Mouse (Mus musculus) brown adipose tissue, adult 24 weeks (tissue): ENCODE measurements at regions not wholly inside any gene's neighbourhood (a gene's known extent, or its start where the extent isn't known, plus 50 kb on each side); places are given as distances from the start of the nearest gene placed in this dataset.

Experiments
- H3K27ac ChIP-seq: fragments of 200-500 bp; replicated peaks from 2 replicates; pipeline ENCODE4 v1.5.1; 2012; ENCODE audit warnings: low read depth, mild to moderate bottlenecking, low read length
- H3K4me1 ChIP-seq: fragments of 200-500 bp; 2 replicates; pipeline ENCODE4 v1.6.1; 2012; ENCODE audit warnings: low read length, mixed read lengths; ENCODE audit not compliant: control insufficient read depth, insufficient read depth, insufficient read length
- H3K4me3 ChIP-seq: fragments of 200-500 bp; 2 replicates; pipeline ENCODE4 v1.5.1; 2012; ENCODE audit warnings: low read depth, mild to moderate bottlenecking, low read length, moderate library complexity; ENCODE audit not compliant: insufficient read depth

DNA sequence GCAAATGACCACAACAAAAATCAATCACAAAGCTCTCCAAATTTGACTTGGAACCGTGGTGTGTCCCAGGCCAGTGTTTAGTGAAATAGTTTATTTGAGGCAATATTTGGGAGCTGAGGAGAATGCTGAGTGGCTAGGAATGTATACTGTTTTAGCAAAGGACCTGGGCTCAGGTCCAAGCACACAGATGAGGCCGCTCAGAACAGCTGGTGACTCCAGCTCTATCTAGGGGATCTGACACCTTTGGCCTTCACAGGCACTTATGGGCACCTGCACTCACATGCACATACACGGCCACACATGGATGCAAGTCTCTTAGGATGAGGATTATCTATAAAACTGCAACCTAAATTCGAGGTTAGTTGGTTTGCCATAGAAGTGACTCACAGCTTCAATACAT, 110.6 kb upstream of the Gdf10 start:
- H3K4me3 ChIP-seq = no peak overlapping the region
- no peak overlapping the region for H3K27ac ChIP-seq
- H3K4me1 ChIP-seq = peaks cover 7% of the 10 kb centered on the region

DNA sequence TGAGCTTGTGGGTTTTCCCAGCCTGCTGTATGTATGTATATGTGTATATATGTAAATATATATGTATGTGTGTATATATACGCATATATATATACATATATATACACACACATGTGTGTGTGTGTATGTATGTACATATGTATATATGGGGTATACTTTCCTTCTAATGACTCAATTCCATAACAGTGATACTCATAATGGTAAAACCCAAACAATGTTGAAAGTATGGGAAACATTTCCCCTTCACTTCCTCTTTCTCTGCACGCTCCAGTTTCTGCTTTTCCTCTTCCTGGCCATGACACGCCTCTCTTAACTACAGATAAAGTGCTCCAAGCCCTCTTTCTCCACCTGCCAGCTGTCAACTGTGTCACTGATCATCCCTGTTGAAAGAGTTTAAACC, 110.1 kb upstream of the Gdf10 start:
- Histone ChIP-seq H3K27ac (no peak overlapping the region), H3K4me1 (peaks cover 7% of the 10 kb centered on the region), H3K4me3 (no peak overlapping the region)

DNA sequence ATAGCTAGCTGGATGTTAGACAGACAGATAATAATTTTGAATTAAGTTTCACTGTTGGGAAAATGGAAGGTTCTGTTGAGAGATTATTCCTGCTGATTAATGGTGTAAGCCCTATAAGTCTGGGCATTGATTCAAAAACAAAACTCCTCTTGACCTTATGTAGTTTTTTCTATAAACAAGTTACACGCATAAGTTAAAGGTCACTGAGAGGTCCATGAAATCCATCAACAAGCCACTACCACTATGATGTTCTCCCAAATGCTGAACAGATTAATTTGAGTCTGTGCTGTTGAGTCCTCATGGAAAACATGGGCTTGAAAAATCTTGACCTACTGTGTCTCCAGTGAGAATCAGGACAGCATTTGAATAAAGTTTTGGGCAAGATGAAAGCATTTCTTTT, 109.3 kb upstream of the Gdf10 start:
- Histone ChIP-seq H3K4me3 (no peak overlapping the region), H3K27ac (no peak overlapping the region), H3K4me1 (peaks cover 2% of the 10 kb centered on the region; the same call in 1 of the 2 replicates)

DNA sequence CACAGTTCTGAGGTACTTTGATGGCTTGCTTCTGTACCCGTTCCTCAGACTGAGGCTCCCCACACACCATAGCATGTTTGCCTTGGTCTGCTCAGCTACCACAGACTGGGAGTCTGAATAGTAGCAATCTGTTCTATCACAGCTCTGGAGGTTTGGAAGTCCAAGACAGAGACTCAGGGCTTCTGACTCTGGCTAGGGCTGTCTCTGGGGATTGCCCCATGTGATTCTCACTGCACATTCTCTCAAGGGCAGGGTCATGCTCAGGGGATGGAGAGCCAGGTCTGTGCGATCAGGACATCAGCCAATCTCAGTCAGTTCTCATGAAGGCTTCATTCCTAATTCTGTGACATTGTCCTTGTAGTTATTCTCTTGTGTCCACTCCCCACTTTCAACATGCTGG, 108.8 kb upstream of the Gdf10 start:
- Histone ChIP-seq H3K27ac (no peak overlapping the region), H3K4me1 (no peaks in the 10 kb centered on the region), H3K4me3 (no peak overlapping the region)

DNA sequence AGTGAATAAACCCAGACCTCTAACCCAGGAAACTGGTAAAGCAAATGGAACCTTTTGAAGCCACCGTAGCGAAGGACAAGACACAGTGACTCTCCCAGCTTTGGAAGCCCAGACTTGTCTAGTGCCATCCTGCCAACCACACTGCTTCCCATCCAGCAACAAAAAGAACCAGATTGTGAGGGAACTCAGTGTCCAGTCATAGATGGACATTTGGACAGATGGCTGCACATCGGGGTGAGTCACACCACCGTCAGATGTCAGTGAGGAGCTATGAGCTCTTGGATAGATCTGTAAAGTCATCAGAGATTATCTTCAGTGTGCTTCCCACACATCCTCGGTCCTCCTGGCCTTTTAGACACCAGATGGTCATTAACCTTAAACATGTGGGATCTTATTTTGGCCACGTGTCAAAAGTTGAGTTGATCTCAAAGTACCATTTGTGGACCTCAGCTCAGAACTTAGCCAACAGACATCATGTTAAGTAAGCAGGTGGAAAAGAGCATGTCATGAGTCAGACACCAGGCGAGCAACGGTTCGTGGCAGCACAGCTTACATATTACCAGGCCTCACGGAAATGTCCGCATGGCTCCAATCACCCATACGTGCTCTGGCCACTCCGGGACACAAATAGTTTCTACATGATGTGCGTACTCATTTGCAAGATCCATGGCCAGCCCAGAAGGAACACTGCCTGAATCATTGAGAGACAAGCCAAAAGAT, 102.7 kb upstream of the Gdf10 start:
- no peak overlapping the region for H3K4me3 ChIP-seq
- 0 out of 2 replicates have a peak overlapping the region, but pooled peaks have one; percentile 5 for H3K27ac ChIP-seq

DNA sequence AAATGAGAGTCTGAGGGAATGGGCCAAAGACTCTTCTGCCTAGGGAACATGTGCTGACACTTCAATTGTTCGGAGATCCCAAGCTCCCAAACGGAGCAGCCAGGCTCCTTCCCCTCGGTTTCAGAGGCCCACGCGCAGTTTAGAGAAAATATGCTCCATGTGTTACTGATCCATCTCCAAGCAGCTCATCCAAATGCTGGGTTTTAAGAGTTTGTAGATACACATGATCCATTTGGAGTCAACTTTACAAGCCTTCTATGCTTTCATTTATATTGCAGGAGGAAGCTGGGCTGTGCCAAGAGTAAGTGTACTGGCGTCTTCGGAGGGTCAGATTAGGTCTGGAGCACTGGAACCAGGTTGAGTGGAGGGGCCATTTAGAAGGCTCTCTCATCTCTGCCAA, 102.0 kb upstream of the Gdf10 start:
- no peaks in the 10 kb centered on the region for H3K4me1 ChIP-seq
- no peak overlapping the region for H3K4me3 ChIP-seq
- no peak overlapping the region for H3K27ac ChIP-seq

More for the DNA sequence above, 102.7 kb upstream of the Gdf10 start:
- no peaks in the 10 kb centered on the region for H3K4me1 ChIP-seq

DNA sequence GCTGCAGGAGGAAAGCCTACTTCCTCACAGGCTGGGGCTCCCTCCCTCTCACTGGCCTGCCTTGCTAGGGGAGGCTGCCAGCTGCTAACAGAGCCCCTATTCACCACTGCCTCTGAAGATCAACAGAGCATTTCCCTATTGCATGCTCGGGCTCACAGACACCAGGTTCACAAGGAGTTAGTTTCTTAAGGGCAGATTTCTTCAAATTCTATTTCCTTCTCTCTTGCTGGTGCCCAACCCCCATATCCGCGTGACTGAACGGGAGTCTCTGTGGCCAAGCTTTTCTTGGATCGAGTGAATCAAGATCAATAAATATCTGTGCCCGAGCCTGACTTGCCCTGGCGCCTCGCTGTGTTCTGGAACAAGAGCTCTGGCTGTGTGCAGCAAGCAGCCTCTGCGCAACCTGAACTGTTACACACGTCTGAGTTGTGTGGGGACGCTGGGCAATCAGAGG, 98.9 kb upstream of the Gdf10 start:
- H3K27ac ChIP-seq = no peak overlapping the region
- no peaks in the 10 kb centered on the region for H3K4me1 ChIP-seq
- no peak overlapping the region for H3K4me3 ChIP-seq

DNA sequence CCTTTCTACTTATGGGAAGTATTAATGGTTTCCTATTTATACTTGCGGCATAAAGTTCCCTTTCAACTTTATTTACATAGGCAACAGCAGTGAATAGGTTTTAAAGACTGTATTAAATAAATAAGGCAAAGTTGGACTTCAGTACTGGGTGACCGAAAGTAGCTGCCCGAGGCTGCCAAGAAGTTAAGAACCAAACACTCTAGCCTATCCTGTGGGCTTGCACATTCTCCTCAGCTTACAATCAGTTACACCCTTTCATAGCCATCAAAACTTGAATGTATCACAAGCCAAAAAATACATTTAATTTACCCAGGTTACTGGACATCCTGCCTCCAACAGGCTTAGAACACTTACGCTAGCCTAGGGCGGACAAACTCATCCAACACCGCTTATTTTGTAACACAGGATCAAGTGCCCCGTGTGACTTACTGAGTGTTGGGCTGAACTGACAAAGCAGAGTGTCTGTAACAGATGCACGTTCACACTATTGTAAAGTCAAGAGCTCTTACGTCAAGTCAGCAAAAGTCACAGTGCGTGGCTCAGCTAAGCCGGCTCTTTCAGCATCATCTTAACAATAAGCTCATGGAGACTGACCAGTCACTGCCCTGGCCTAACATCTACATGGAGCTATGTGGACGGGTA, 97.3 kb upstream of the Gdf10 start:
- Histone ChIP-seq H3K27ac (no peak overlapping the region), H3K4me1 (no peaks in the 10 kb centered on the region), H3K4me3 (no peak overlapping the region)

DNA sequence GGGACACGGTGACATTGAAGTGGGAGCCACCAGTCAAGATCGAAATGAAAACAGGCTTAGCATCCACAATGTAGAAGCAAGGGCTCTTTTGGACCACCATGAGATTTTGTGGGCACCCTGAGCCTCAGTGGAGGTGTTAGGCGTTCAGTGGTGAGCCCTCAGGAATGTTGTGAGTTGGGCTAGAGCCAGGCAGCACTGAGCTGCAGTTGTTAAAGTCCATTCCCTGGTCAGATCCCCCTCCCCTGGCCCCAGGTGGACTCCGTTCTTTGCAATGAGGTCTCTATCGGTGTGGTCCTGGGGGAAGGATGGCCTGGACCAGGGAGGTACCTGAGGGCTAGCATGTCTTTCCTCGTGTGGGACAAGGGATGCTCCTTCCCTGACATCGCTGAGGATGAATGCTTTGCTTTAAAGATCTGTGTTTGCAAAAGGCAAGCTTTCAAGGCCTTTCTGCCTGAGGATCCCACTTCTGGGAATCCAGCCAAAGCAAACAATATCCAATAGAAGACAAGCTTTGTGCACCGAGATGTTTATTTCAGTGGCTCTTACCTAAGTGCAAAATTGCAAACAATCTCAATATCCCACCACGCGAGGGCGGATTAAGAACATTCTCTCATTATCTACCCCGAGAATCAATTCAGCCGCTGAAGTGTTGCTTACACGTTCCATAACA, 90.6 kb upstream of the Gdf10 start:
- Histone ChIP-seq H3K4me1 (no peaks in the 10 kb centered on the region), H3K27ac (no peak overlapping the region), H3K4me3 (no peak overlapping the region)

DNA sequence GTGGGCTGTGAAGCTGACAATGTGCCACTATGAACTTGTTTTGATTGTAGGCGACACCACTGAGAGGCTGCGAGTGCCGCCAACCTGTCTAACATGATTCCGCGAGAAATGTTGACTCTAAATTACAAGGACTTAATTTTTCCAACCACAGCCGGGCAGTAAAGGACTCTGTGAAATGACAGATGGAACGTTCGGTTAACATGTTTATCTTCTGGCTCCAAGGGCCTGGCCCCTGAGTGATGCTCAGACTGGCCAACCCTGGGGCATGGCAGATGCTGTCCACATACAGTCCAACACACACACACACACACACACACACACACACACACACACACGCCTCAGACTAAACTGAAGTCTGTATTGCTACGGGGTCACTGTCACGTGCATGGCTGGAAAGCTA, 87.0 kb upstream of the Gdf10 start:
- Histone ChIP-seq H3K4me3 (no peak overlapping the region), H3K4me1 (no peaks in the 10 kb centered on the region), H3K27ac (no peak overlapping the region)

DNA sequence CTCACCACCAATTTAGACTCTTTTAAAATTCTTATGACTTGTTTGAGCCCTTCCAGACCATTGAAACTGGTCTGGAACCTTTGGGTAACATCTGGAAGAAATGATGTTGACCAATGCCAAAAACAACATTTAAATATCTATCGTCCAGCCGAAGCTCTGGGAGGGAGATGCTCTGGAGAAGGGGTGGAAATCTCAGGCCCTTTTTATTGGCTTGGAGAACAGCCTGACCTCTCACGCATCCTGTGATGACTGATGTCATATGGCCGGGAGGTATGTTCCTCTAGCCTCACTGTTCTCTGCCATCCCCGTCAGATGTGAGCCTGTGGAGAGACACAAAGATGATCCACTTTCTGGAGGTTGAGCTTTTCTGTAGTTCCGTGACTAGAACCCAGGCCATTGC, 81.6 kb upstream of the Gdf10 start:
- H3K4me1 ChIP-seq = no peaks in the 10 kb centered on the region
- H3K4me3 ChIP-seq = no peak overlapping the region
- peak overlapping the region; percentile 36; the same call in 1 of the 2 replicates for H3K27ac ChIP-seq

DNA sequence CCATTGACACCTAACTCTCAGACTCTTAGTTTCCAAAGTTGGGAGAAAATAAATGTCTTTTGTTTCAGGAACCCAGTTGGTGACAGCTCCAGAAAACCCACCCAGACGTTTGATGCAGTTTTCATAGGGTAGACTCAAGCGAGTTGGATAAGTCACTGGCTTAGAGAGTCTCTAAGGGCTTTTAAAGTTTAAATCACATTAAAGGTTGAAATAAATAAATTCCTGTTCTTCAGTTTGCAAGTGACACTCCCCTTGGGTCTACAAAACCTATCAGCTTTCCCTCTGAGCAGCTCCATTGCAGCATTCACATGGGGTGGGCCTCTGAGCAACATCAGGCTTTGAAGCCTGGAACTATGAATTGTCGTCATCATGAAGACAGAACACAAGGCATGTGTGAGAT, 69.9 kb upstream of the Gdf10 start:
- Histone ChIP-seq H3K4me3 (no peak overlapping the region), H3K27ac (no peak overlapping the region), H3K4me1 (no peaks in the 10 kb centered on the region)

DNA sequence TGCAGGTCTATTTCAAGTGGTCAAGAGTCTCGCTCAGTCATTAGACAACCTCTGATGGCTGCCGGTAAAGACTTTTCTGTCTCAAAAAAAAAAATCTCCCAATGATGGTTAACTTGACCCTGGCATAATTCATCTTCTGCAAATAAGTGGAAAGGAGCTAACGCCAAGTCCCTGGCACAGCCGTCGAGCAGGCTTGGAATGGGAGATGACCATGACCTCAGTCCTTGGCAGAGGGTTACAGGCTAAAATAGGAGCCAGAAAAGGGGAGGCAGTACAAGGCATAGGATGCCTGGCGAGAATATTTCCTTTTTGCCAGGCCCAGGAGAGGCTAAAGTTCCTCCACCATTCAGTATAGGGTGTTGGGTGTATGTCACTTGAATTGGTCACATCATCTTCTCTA, 69.2 kb upstream of the Gdf10 start:
- no peaks in the 10 kb centered on the region for H3K4me1 ChIP-seq
- H3K27ac ChIP-seq = no peak overlapping the region
- no peak overlapping the region for H3K4me3 ChIP-seq

DNA sequence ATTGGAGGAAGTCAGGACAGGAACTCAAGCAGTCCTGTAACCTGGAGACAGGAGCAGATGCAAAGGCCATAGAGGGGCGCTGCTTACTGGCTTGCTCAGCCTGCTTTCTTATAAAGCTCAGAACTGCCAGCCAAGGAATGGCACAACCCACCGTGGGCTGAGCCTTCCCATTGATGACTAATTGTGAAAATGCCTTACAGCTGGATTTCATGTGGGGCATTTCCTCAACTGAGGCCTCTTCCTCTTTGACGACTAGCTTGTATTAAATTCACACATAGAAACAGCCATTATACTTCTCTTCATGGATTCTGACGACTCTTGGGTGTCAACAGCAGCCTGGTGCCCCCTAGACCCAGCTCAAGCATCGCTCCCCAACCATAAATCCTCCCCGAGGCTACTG, 66.4 kb upstream of the Gdf10 start:
- no peaks in the 10 kb centered on the region for H3K4me1 ChIP-seq
- no peak overlapping the region for H3K4me3 ChIP-seq
- H3K27ac ChIP-seq = no peak overlapping the region

DNA sequence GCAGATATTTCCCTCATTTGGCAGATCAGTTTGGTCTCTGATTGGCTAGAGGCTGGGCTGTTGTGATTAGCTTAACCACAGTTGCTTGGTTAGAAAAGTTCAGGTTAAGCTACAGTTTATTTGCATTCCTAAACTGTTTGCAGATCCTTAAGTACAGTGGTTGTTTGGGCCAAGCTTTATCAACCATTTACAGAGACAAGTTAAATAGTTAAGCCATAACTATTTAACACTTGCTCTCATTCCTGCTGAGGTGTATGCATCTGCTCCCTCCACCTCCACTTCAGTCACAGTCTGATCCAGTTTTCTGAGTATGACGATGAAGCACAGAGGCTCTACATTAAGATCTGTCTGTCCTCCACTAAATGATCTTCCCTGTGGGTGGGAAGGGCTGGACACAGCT, 58.6 kb upstream of the Gdf10 start:
- no peak overlapping the region for H3K4me3 ChIP-seq
- no peaks in the 10 kb centered on the region for H3K4me1 ChIP-seq
- no peak overlapping the region for H3K27ac ChIP-seq

DNA sequence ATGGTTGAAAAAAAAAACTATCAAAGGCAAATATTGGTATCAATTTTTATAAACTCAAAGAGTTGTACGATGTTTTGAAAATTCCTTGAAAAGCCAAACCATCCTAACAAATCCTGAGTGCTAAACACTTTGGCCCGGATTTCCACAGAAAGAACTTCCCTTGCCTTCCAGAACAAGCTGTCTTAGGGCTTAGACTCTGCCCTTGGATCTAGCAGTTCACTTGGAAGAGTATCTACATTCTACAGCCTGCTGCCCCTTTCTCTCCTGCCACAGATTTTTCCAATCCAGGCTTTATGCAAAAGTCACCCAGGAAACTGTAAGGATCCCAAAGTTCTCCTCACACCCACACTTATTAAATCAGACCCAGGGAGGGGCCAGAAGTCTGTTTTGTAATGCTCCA, 57.6 kb upstream of the Gdf10 start:
- Histone ChIP-seq H3K27ac (no peak overlapping the region), H3K4me1 (no peaks in the 10 kb centered on the region), H3K4me3 (no peak overlapping the region)
